Mouse (Mus musculus) left cerebral cortex, postnatal 36 days (tissue): Measurements from ENCODE around the gene Rnf166. TPM values are rescaled to one million over a fixed set of nuclear protein-coding genes. Genes with fewer than 3 reads are reported as not detected.

ENCODE experiments used
- DNase-seq, 2 experiments: peaks; one replicate each; pipeline ENCODE4 v3.0.0; 2021 to 2022; ENCODE audit warnings: low spot score in 2 of 2, mixed read lengths in 1 of 2
- intact Hi-C: fragments of 180-260 bp; cut with DNase I; formaldehyde crosslinking; loops from one replicate; pipeline ENCODE4 v1.15.1; 2025
- total RNA-seq, 2 experiments: library from RNA; stranded (reverse); gene quantifications; 2 replicates each; pipeline ENCODE4 v1.2.3; 2021

Rnf166 gene
- 10 to 100 TPM; 32.2 to 38.9 TPM for total RNA-seq

DNA sequence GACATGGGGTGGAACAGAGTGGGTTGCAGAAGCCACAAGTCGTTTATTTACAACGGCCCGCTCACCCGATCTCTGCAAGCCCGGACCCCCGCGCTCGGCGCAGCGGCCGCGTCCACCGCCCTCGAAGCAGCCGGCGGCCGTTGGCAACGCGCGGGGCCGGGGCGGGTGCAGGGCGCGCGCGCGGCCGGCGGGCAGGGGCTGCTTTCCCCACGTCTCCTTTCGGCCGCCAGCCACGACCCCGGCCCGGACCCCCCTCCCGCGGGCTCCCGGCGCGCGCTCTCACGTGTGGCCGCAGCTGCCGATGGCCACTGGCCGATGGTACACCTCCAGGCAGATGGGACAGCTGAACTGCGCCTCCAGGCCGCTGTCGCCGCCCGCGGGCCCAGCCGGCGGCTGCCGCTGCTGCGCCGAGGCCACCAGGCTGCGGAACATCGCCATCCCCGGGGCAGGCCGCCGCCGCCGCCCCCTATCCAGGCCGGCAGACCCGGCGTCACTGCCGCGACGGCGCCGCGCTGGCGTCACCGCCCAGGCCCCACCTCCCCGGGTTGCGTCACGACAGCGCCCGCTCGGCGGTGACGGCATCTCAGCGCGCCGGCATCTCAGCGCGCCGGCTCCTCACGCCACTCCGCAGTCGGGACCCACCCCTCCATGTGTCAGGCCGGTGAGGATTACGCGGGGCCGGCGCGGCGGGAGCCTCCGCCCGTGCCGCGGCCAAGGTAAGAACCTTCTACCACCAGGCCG lies at the start of gene Rnf166, which contains the start of gene Ctu2:
Gene Rnf166, minus strand, starts transcription at position 485 of the 741 bp plus-strand sequence.
Gene Ctu2, plus strand, starts transcription at position 564 of the 741 bp plus-strand sequence.
- intact Hi-C loops = loop anchor here (2.0 kb wide), 1 partner anchor 99 kb away; the partner anchor contains the start of gene Zc3h18

DNA sequence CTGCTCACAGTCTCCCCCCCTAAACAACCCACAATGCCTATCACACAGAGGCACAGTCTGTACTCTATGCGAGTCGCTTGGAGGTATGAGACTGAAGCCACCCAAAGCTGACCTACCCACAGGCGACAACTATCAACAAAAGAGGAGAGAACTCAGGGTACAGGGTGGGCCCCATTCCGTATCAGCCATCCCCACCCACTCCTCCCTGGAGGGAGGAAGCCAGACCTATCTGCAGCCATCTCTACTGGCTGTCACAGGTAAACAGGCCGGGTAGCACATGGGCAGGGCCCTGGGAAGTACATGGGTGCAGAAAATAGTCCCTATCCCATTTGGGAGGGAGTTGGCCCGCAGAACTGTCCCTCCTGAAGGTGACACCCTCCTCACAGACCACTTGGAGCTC lies 49.1 kb upstream of the Rnf166 start:
- DNase-seq = no peak
- intact Hi-C loops = no loop called here

More for the DNA sequence above, at the start of gene Rnf166, which contains the start of gene Ctu2:
- DNase-seq = peak; percentile 91 to 96

DNA sequence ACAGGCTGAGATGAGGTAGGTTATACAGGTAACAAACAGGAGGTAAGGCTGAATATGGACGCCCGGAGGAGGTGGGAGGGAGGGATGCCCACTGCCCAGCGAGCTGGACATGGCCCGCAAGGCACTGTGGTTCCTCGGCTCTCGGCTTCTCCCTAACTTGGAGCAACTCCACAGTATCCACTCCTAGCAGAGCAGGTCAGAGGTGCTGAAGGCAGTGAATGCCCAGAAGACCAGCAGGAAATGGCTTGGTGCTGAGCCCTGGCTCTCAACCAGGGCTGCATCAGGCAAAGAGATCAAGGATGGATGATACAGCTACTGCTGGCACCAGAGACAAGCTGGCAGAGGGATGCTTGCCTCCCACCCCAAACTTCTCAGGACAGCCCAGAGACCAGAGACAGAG lies 48.6 kb upstream of the Rnf166 start:
- no peak for DNase-seq
- intact Hi-C loops = no loop called here

DNA sequence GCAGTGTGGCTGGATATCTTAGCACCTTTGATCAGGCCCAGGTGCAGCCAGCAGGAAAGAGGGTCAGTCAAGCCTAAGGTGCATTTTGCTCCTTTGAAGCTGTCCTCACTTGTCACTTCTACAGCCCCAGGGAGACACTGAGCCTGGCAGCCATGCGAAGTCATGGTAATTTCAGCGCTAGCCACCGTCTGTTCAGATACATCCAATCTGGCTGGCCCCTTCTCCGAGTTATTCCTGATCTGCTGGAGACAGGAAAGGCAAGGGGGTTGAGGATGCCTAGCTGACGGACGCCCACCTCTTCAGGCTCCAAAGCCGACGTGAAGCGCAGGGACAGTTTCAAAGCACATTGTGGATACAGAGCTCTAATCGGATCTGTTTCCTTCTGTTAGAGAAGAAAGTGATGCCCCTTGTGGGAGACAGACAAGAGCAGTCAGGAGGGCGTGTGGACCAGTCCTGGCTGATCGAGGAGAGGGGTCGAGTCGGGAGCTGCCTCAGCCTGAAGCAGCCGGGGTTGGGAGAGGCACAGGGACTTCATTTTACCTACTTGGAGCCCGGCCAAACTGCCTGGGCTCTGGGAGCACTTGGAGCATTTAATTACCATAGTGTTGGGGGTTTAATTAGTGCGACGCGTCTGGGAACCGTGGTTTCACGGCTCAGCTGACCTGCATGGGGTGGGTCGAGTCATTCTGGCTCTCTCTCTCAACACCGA lies 47.9 kb upstream of the Rnf166 start:
- intact Hi-C loops = no loop called here
- DNase-seq = peak; percentile 19 to 31

DNA sequence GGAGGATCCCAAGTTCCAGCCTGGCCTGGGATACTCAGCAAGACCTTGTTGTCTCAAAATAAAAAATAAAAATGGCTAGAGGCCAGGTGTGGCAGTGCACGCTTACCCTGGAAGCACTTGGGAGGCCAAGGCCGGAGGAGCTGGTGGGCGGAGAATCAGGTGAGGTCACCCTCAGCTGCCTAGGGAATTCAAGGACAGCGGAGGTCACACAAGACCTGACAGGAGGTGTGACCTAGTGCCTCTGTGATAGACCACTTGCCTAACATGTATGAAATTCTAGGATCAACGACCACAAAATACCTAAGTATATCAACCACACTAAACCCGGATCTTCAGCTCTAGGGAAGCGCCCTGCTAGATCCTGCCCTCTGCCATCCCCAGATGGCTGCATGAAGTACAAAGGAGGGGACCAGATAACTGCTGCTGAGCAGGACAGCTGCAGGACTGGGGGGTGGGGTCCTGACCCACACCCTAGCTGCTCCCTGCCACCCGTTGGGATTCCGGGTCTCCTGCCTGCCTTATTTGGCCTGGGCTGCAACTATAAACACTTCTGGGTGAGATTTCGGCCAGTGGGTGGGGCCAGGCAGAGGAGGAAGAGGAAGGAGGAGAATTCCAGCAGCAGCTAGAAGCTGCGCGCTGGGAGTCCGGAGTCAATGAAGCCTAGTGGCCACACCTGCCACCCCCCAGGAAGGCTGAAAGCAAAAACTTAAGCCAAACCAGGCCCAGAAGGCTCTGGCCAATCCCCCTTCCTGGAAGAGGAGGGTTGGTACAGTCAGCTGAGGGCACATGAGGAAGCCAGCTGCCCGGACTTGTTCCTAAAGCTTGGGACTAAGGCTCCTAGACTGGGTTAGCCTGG lies 47.2 kb upstream of the Rnf166 start:
- no peak for DNase-seq
- intact Hi-C loops = no loop called here

DNA sequence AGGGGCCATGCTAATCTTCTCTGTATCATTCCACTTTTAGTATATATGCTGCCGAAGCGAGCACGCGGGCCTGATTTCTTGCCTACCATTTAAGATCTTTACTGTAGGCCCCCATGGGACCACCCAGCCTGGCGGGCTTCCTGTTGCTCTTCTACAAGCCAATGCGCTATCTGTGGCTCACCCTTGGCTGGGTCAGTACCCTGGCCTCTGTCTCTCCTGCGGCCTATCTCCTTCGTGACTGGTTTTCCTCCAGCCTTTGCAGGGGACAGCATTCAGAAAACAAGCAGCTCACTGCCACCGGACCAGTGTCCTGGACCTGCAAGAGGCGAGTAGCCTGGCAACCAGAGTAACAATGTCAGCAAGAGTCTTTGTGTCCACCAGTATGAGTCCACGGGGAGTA lies 44.7 kb upstream of the Rnf166 start:
- no peak for DNase-seq
- intact Hi-C loops = no loop called here

DNA sequence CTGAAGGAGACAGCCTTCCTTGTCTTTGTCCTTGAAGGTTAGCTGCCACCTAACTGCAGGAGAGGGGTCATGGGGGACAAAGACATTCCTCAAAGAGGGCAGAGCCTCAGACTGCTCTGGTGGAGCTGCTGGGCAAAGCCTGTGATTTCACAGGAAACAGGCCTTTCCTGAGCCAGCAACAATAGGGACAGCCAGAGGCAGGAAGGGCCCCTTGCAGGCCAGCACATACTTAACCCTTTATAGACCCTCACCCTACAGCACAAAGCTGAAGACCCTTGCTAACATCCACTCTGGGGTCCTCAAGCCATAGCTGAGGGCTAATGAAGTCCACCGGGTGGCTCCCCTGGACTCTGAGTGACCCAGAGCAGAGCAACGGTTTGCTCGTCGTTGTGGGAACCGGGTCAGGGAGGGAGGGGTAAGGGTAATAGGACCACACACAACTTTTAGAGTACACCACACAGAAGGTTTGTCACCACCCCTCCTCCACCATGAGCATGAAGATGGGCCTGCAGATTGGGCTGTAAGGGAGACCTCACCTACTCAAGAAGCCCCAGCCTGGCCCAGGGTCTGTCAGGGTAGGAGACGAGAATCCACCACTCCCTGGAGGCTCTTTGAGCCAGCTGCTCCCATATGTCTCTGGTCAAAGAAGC lies 41.8 kb upstream of the Rnf166 start:
- intact Hi-C loops = no loop called here
- no peak for DNase-seq

DNA sequence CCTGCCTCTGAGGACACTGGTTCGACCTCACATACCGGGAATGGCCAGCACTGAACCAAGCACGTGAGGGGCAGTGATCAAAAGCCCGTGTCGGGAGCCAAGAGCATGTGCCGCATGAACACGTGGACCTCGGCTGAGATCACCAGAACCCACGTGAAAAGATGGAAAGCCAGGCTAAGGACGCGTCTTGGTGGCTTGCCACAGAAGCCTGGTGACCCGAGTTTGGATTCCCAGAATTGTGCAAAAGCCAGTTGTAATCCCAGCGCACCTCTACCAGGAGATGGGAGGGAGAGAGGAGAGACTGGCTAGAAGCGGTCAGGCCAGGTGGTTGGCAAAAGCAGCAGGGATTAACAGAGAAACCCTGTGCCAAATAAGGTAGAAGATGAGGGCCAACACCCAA lies 39.8 kb upstream of the Rnf166 start:
- intact Hi-C loops = no loop called here
- DNase-seq = no peak

DNA sequence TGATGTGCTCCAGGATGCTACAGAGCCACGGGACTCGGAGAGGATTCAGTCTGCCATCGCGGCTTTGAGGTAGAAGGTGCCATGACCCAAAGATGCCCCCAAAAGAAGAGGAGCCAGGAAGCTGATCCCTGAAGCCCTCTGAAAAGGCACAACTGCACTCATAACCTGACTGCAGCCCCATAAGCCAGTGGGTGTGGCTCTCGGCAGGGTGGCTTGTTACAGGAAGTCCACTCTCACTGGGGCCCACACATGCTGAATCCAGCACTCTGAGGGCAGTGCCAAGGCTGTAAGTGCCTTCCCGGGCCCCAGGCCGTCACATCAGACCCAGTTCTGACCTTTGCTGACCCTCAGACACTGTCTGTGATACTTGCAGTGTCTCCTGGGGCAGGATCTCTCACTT lies 36.5 kb upstream of the Rnf166 start:
- intact Hi-C loops = no loop called here
- DNase-seq = no peak

DNA sequence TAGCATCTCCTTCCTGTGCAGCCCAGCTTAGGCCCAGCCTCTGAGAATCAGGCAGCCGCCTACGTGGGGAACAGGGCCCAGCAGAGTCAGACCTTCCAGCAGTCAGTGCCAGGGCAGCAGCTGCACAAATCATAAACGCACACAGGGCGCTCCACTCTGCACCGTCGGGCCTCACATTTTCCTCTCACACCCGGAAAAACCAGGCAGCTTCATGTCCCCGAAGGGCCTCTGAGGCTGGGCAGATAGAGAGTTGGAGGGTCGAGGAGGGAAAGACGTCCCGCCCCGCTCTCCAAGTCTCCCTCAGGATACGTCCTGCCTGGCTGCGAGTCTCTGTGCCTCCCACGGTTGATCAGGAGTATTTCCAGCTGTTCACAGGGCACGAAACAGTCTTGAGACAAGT lies 35.7 kb upstream of the Rnf166 start:
- intact Hi-C loops = no loop called here
- no peak for DNase-seq

DNA sequence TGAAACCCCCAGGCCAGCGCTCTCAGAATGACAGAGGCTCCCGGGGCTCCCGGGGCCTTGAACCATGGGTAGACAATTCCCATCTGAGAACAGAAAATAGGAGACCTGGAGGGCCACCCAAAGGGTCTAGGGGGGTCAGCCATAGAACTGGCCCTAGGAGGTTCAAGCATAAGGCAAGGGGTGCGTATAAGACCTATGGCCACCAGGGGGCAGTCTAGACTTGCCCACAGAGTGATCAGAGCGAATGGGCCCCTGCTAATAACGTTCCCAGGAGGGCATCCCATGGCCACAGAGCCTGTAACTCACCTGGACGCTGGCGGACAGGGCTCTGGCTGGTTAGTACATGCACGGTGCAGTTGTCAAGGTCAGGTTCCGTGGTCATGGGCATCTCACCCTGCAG lies 25.0 kb upstream of the Rnf166 start:
- DNase-seq = peak; percentile 60 to 64
- intact Hi-C loops = loop anchor here (1.0 to 5.0 kb wide), 3 partner anchors 50 to 329 kb away; partner anchors contain the start of gene Piezo1

DNA sequence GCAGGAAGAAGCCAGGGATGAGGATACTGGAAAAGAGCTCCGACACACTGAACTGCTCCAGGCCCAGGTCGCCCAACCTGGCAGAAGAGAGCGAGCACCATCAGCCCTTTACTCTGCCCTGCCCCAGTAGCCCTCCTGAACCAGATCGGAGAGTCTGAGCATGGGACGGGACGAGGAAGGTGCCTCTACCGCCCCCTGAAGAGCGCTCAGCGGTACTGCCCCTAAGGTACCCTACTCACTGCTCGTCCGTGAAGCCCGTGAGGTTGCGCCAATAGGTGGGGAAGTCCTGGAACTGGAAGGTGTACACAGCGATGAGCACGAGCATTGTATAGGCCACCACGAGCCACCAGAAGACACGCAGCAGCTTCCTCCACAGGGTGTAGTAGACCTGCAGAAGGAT lies 22.0 kb upstream of the Rnf166 start:
- no peak for DNase-seq
- intact Hi-C loops = no loop called here

DNA sequence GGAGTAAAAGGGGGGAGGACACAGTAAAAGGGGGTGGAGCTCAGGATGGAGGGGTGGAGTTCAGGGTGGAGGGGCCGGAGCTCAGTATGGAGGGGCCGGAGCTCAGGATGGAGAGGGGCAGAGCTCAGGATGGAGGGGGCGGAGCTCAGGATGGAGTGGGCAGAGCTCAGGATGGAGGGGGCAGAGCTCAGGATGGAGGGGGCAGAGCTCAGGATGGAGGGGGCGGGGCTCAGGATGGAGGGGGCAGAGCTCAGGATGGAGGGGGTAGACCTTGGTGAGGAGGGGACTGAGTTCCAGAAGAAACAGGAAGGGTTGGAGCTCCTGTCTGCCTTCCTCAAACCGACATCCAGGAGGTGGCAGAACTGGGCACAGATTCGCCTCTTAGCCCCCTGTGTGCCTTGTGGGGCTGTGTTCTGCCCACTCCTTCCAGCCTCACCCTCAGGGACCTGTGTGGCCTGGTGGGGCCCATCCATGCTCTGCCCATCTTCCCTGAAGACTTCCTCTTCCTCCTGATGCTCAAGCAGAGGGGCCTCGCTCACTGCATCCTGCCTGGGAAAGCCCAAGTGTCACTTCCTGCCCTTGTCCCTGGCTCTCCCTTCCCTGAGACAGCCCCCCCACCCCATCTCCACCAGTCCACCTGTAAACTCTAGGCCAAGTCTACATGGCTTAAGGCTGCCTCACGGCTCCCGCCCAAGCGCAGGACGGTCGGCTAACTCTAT lies 21.3 kb upstream of the Rnf166 start:
- intact Hi-C loops = no loop called here
- DNase-seq = no peak

DNA sequence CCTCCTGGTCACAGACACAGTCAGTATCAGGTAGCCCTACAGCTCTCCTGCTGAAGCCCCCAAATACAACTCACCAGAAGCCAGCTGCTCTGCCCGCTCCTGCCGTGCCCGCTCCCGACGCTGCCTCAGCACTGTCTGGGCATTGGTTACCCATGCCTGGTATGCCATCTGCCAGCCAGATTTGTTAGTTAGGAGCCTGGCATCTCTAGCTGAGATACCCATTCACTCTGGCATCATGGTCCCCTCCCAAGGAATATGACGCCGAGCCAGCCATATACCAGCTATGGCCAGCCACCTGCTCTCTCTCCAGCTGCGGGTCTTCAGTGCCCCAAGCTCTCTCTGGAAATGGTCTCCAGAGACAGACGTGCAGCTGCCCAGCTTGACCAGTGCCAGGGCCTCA lies 12.5 kb upstream of the Rnf166 start:
- intact Hi-C loops = no loop called here
- DNase-seq = no peak

DNA sequence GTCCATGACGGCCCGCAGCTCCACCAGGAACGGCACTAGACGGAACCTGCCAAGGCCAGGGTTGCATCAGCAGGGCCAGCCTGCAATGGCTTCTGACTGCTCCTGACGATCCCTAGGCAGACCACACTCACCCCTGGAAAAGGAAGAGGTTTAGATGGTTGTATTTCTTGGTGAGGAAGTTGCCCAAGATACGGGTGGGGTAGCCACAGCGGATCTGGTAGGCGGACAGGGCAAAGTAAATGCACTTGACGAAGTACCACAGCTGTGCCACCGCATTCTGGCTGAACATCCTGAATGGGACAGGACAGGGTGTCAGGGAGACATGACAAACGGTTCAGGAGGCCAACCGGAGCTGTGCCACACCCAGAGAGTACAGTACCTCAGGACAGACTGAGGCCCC lies 9.0 kb upstream of the Rnf166 start:
- no peak for DNase-seq
- intact Hi-C loops = no loop called here

DNA sequence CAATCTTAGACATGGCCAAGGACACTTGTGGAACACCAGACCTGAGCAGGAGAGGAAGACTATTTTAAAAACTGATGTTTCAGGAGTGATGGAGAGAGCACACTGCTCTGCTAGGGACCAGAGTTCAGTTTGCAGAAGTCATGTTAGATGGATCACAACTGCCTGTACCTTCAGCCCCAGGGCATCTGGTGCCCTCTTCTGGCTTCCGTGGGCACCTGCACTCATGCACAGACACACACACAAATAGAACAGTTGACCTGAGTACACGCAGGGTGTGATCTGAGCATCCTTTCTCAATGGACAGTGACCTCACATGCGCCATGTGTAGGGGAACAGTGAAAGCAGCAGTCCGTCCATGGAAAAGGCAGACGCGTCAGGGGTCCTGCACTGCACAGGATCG lies 8.0 kb upstream of the Rnf166 start:
- intact Hi-C loops = no loop called here
- no peak for DNase-seq

DNA sequence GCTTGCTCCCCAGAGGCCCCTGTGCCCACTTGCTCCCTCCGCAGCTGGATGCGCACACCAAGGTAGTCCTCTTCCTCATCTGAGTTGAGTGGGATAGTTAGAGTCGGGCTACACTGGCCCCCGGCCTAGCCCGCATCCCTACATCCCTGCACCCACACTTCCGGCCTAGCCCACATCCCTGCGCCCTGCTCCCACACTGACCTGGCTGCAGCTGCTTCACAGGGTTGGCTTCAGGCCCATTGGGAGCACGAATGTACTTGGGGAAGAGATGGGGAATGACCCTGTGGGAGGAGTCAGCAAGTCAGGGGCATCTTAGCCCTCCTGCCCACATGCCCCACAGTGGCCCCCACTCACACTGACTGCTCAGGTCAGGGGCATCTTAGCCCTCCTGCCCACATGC lies 6.6 kb upstream of the Rnf166 start:
- intact Hi-C loops = no loop called here
- no peak for DNase-seq

DNA sequence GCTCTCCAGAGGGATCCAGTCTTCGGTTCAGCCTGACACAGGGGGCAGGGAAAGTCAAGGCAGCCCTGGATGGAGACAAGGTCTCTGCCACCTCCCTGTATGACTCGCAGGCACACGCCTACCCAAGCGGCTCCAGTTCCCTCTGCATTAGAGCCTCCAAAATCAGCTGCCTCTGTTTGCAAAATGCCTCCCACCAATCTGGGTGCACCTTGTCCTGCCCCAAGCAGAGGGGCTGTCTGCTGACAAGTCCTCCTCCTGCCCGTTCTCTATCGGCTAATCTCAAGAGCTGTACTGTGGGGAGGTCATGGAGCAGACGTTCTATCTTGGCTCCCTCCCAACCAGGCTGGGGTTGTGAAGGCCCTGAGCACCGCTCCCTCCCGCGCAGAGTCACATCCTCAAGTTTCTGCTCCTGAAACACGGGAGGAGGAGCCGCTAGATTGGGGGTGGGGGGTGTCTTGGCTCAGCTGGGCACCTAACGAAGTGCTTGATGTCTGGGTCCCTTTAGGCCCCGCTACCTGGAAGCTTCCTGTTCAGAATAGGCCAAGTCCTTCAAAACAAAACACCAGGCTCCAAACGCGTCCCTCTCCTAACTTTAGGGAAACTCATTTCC lies 808 bp downstream of the Rnf166 start:
- intact Hi-C loops = loop anchor here (1.0 kb wide), 1 partner anchor 31 kb away; no protein-coding TSS in a partner anchor
- peak; percentile 51 to 52 for DNase-seq
